Mouse (Mus musculus) layer of hippocampus, adult 18-20 months (tissue): ENCODE data around the gene Cox14. TPM values are rescaled to one million over a fixed set of nuclear protein-coding genes. Genes with fewer than 3 reads are reported as not detected.

ENCODE experiments used
- total RNA-seq, 2 experiments: library from RNA; stranded (reverse); gene quantifications; 2 replicates each; pipeline ENCODE4 v1.2.3; 2021

Cox14 gene
- total RNA-seq, 2 experiments from 2014 or later, result 123 to 127 TPM

Other genes starting within 250 kb of the Cox14 start
- 100 to 1,000 TPM; 421 to 452 TPM for gene Faim2, start 197.5 kb upstream of the Cox14 start, total RNA-seq
- gene Aqp2, start 146.6 kb upstream of the Cox14 start, total RNA-seq, result not detected
- gene Aqp5, start 134.8 kb upstream of the Cox14 start, total RNA-seq, result not detected
- not detected for gene Aqp6, start 124.2 kb upstream of the Cox14 start, total RNA-seq
- gene Racgap1, start 74.0 kb upstream of the Cox14 start, total RNA-seq, result 1 to 10 TPM; 3.8 to 6.8 TPM
- gene Asic1, start 55.2 kb upstream of the Cox14 start, total RNA-seq, result 10 to 100 TPM; 29.6 to 36.9 TPM
- 100 to 1,000 TPM; 108 to 109 TPM for gene Smarcd1, start 23.5 kb upstream of the Cox14 start, total RNA-seq
- gene Gm17349, start 20.1 kb upstream of the Cox14 start, total RNA-seq, result 1 to 10 TPM; 5.0 to 8.7 TPM
- gene Gpd1, start 8.1 kb upstream of the Cox14 start, total RNA-seq, result 100 to 1,000 TPM; 130 to 153 TPM
- 10 to 100 TPM; 26.4 to 29.7 TPM for gene Cers5, start 47.3 kb downstream of the Cox14 start, total RNA-seq
- 10 to 100 TPM in 1 of 2 experiments, 1 to 10 TPM in 1; 9.9 to 10.0 TPM for gene Lima1, start 149.8 kb downstream of the Cox14 start, total RNA-seq
- gene Fam186a, start 241.4 kb downstream of the Cox14 start, total RNA-seq, result under 1 TPM in 1 of 2 experiments, not detected in 1; 0.20 TPM
- gene Larp4, start 244.4 kb downstream of the Cox14 start, total RNA-seq, result 10 to 100 TPM; 49.3 to 54.0 TPM